Mouse (Mus musculus) cerebellum, postnatal 4 days (tissue): ENCODE results near the gene Sgpp1.

Source experiments
- DNase-seq, 2 experiments: peaks; one replicate each; pipeline ENCODE4 v3.0.0; 2022; ENCODE audit warnings: low spot score in 2 of 2, mixed read lengths in 1 of 2

The Sgpp1 gene

GRCm38 (mm10) chr12:75735246-75736200, at the start of gene Sgpp1:
Gene Sgpp1, minus strand, starts transcription at chr12:75735729.
- peak; percentile 58 to 77 for DNase-seq

GRCm38 (mm10) chr12:75784271-75784751, 48.8 kb upstream of the Sgpp1 start:
- DNase-seq = no peak

- DNase-seq = no peak
Measured at GRCm38 (mm10) chr12:75781995-75782394, 46.5 kb upstream of the Sgpp1 start.

GRCm38 (mm10) chr12:75781445-75781844, 45.9 kb upstream of the Sgpp1 start:
- no peak for DNase-seq

GRCm38 (mm10) chr12:75772424-75773034, 37.0 kb upstream of the Sgpp1 start:
- peak; percentile 41 to 56 for DNase-seq

- DNase-seq = no peak
Measured at GRCm38 (mm10) chr12:75771410-75771809, 35.9 kb upstream of the Sgpp1 start.

GRCm38 (mm10) chr12:75766885-75767317, 31.4 kb upstream of the Sgpp1 start:
- no peak for DNase-seq

GRCm38 (mm10) chr12:75766395-75766794, 30.9 kb upstream of the Sgpp1 start:
- no peak for DNase-seq

- no peak for DNase-seq
Measured at GRCm38 (mm10) chr12:75765751-75766150, 30.2 kb upstream of the Sgpp1 start.

GRCm38 (mm10) chr12:75756387-75756786, 20.9 kb upstream of the Sgpp1 start:
- no peak for DNase-seq

- no peak for DNase-seq
Measured at GRCm38 (mm10) chr12:75753730-75754129, 18.2 kb upstream of the Sgpp1 start.

- no peak for DNase-seq
Measured at GRCm38 (mm10) chr12:75752077-75752476, 16.5 kb upstream of the Sgpp1 start.

- no peak for DNase-seq
Measured at GRCm38 (mm10) chr12:75748574-75748973, 13.0 kb upstream of the Sgpp1 start.

GRCm38 (mm10) chr12:75745697-75746290, 10.3 kb upstream of the Sgpp1 start:
- no peak for DNase-seq

GRCm38 (mm10) chr12:75742101-75742500, 6.6 kb upstream of the Sgpp1 start:
- DNase-seq = no peak

- no peak for DNase-seq
Measured at GRCm38 (mm10) chr12:75741273-75741672, 5.7 kb upstream of the Sgpp1 start.

- DNase-seq = no peak
Measured at GRCm38 (mm10) chr12:75740451-75740850, 4.9 kb upstream of the Sgpp1 start.

- DNase-seq = no peak
Measured at GRCm38 (mm10) chr12:75739611-75740010, 4.1 kb upstream of the Sgpp1 start.

GRCm38 (mm10) chr12:75736296-75736695, 767 bp upstream of the Sgpp1 start:
- no peak for DNase-seq

GRCm38 (mm10) chr12:75734891-75735245, 661 bp downstream of the Sgpp1 start:
- DNase-seq = no peak

- no peak for DNase-seq
Measured at GRCm38 (mm10) chr12:75734167-75734566, 1.4 kb downstream of the Sgpp1 start.

GRCm38 (mm10) chr12:75733331-75734070, 2.0 kb downstream of the Sgpp1 start:
- no peak for DNase-seq
